Mouse (Mus musculus): ENCODE data around the gene F5. TPM values are rescaled to one million over a fixed set of nuclear protein-coding genes. Genes with fewer than 3 reads are reported as not detected.

F5 gene
- 0.37 to 0.61 TPM (median 0.46 TPM) in 4 replicates for total RNA-seq (2023)

DNA sequence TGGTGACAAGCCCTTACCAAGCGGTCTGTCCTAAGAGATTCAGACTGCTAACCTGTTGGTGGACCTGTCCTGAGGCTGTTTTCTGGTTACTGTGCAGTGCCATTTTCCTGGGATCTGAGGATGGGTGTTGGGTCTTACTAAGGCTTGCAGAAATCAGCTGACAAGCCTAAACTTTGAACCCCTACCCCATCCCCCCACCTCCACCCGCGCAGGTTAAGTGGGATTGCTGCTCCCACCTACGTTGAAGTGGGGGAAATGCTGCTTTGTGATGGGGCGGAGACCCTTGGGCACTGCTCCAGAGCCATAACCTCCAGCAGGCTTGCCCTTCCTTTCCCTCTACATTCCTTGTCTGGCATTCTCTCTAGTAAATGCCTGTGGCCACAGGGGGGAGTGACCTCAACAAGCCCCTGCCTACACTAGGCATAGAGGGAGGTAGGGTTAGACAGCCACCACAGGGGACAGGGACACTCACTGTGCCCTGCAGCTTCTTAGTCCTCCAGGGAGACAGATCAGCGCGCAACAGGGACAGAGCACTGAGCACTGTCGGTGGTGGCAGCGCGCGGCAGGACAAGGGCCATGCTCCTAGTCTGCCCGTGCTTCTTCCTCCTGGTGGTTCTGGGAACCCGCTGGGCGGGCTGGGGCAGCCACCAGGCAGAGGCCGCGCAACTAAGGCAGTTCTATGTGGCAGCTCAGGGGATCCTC is at the start of gene F5:
Gene F5 (plus strand): TSS at position 452 of the 702 bp plus-strand sequence.

DNA sequence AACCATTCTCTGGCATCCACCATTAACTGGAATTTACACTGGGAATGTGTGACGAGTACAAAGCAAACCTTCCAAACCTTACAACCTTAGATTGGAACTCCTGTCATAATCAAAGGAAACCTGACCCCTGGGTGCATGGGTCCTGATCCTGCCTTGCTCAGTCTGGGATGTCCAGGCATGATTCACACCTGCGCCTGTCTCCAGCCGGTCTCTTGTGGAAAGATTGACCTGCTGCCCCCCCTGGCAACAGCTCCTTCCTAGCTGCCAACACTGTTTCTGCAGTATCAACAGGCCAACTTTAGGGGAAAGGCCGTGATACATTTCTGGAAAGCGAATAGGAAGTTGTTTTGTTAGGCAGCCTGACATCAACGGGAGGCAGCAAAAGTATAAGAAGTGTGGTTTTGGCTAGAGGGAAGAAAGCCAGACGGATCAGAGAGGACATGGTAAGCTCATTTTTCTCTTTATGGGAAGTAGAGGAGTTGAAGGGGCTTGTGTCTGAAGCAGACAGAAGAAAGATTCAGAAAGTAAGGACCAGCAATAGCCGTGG is 36.6 kb upstream of the F5 start, which contains the start of gene Selp:
Gene Selp (plus strand): TSS at position 318 of the 547 bp plus-strand sequence.

DNA sequence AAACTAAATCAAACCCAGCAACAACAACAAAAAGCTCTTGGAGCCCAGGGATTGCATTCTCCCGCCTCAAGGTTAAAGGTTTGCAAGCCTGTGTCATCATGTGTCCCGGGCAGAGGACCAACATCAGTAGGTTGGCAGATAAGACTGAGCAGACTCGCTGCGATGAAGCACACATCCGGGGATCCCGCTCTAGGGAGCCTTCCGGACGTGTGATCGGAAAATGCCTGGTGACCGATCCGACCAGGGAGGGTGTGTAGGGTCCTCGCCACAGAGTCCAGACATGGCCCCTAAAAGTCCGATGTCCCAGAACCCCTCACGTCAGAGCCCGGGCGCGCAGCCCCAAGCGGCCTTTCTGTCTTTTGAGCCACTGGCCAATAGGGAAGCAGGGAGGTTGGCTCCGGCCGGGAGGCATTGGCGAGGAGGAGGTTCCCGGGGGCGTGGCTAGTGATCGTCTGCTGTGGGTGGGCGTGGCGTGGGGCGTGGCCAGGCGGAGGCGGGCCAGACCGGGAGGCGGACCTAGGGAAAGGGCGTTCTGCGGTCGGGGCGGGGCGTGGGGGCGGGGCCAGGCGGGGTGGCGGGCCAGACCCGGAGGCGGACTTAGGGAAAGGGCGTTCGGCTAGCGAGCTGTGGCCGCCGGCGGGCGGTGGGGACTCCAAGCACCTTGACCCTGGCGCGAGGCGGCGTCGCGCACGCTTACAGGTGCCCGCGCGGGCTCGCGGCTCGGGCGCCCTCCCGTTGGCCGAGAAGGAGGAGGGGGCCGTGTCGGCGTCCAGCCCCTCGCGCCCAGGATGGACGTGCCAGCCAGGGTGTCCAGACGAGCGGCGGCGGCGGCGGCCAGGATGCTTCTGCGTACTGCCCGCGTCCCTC is 97.1 kb downstream of the F5 start, which contains the start of gene Slc19a2:
Gene Slc19a2 (plus strand): TSS at position 582 of the 867 bp plus-strand sequence.

Other genes starting within 250 kb of the F5 start
- 31.3 to 38.1 TPM (median 36.8 TPM) in 4 replicates for gene Scyl3, start 222.7 kb upstream of the F5 start, total RNA-seq (2023)
- gene BC055324, start 157.0 kb upstream of the F5 start, total RNA-seq (2023), result 5.5 to 9.6 TPM (median 7.5 TPM) in 4 replicates
- 5.0 to 6.1 TPM (median 5.5 TPM) in 4 replicates for gene Mettl18, start 156.9 kb upstream of the F5 start, total RNA-seq (2023)
- not detected in 4 replicates for gene Sele, start 103.6 kb upstream of the F5 start, total RNA-seq (2023)
- gene Sell, start 89.9 kb upstream of the F5 start, total RNA-seq (2023), result 564 to 577 TPM (median 571 TPM) in 4 replicates
- gene Selp, start 36.6 kb upstream of the F5 start, total RNA-seq (2023), result 0.72 to 1.8 TPM (median 1.4 TPM) in 4 replicates
- 5.6 to 10.3 TPM (median 8.2 TPM) in 4 replicates for gene Slc19a2, start 97.2 kb downstream of the F5 start, total RNA-seq (2023)
- gene Ccdc181, start 123.7 kb downstream of the F5 start, total RNA-seq (2023), result 6.0 to 8.0 TPM (median 7.2 TPM) in 4 replicates
- gene Nme7, start 152.3 kb downstream of the F5 start, total RNA-seq (2023), result 7.0 to 10.7 TPM (median 8.8 TPM) in 4 replicates
- 17.8 to 22.9 TPM (median 20.8 TPM) in 4 replicates for gene Blzf1, start 155.7 kb downstream of the F5 start, total RNA-seq (2023)